In genomic region chr9:14841878-14842761, GRCm38 (mm10) we compare ENCODE assay signal across 8 mouse cellular contexts. TPM values are rescaled to one million over a fixed set of nuclear protein-coding genes. Genes with fewer than 3 reads are reported as not detected.
DNase-seq lines count a peak whose midpoint lies in the region; ATAC-seq and TF ChIP-seq lines count a peak whose summit lies in the region.

No protein-coding gene starts in this region.

- CTCF ChIA-PET in Patski (lab: Charles Lee) = no interaction called here

- no peaks in the 10 kb centered on the region for H3K27me3 ChIP-seq in heart, embryonic 10.5 days (ENCODE audit: insufficient read depth, poor library complexity, severe bottlenecking)
- no peaks in the 10 kb centered on the region for H3K27me3 ChIP-seq in Patski
- no peaks in the 10 kb centered on the region for H3K27me3 ChIP-seq in lung, embryonic 15.5 days

- peak; percentile 18 for DNase-seq in heart, adult 8-10 months (ENCODE audit: low spot score)
- no peak for DNase-seq in heart, embryonic 10.5 days (ENCODE audit: low spot score)
- peak; percentile 41 for DNase-seq in Patski (ENCODE audit: low read depth, low spot score)
- DNase-seq in gonadal fat pad, adult 2 months (ENCODE audit: low read depth) = peak; percentile 79
- no peak for DNase-seq in cerebellum, adult 18-20 months

- H3K9ac ChIP-seq in lung, embryonic 15.5 days = no peak overlapping the region

- TF ChIP-seq CTCF in Patski (IDR thresholded peaks at IDR 0.05) = no peak

- ATAC-seq in Patski = peak; percentile 51
- ATAC-seq in lung, embryonic 15.5 days (ENCODE audit: borderline replicate concordance, extremely low read depth, low FRiP score, low TSS enrichment) = peak; percentile 93
- no peak for ATAC-seq in CD4-positive, CD25-positive, alpha-beta regulatory T cell, adult 4 months
- no peak for ATAC-seq in erythroid progenitor cell, adult 5-6 weeks (replicated peaks; ENCODE audit: low FRiP score, poor library complexity, severe bottlenecking)

- no peak overlapping the region for H3K27ac ChIP-seq in heart, embryonic 10.5 days
- peak overlapping the region; percentile 56 for H3K27ac ChIP-seq in lung, embryonic 15.5 days

- 85% methylated on average over 10 of the region's 10 CpGs for WGBS in heart, embryonic 10.5 days
- WGBS in lung, embryonic 15.5 days = 71% methylated on average over 10 of the region's 10 CpGs

- POLR2A ChIA-PET in Patski (lab: Charles Lee) = no interaction called here

- H3K9me3 ChIP-seq in heart, embryonic 10.5 days = no peaks in the 10 kb centered on the region
- H3K9me3 ChIP-seq in lung, embryonic 15.5 days = no peaks in the 10 kb centered on the region

- H3K4me2 ChIP-seq in lung, embryonic 15.5 days = no peak overlapping the region

- no peak overlapping the region for H3K4me3 ChIP-seq in heart, embryonic 10.5 days
- no peak overlapping the region for H3K4me3 ChIP-seq in lung, embryonic 15.5 days

- H3K4me1 ChIP-seq in heart, embryonic 10.5 days = peaks cover 5% of the 10 kb centered on the region; the same call in 1 of the 2 replicates
- 0 out of 2 replicates have a peak, but pooled peaks cover 5% of the 10 kb centered on the region for H3K4me1 ChIP-seq in lung, embryonic 15.5 days

- in situ Hi-C loops in Patski (cut with MboI; ENCODE audit: low pct_unique_long_range_greater_than_20kb) = no loop called here

- H3K36me3 ChIP-seq in heart, embryonic 10.5 days = no peaks in the 10 kb centered on the region
- H3K36me3 ChIP-seq in lung, embryonic 15.5 days = no peaks in the 10 kb centered on the region

RNA-seq across cellular contexts. Expression of gene Gpr83, which starts 17.9 kb away (rescaled TPM):
- total RNA-seq in heart, adult 8-10 months (2022) = under 1 TPM in 1 of 4 experiments, not detected in 3; 0.09 TPM
- not detected in 2 replicates for polyA plus RNA-seq in heart, embryonic 10.5 days (2016; fragmentation: Nextera tagmentation; extraction: Ambion mirVana)
- not detected for polyA plus RNA-seq in Patski (2021)
- polyA plus RNA-seq in gonadal fat pad, adult 2 months (2012; rRNA removed) = 0.05 TPM in 1 of 2 replicates, not detected in the other
- polyA plus RNA-seq in lung, embryonic 15.5 days (2015; fragmentation: Nextera tagmentation; extraction: Ambion mirVana) = 0.16 and 0.91 TPM in 2 replicates
- 100 to 1,000 TPM; 158 to 164 TPM for polyA plus RNA-seq in CD4-positive, CD25-positive, alpha-beta regulatory T cell, adult 4 months (2017; shearing (Covaris generic))
- not detected in 2 replicates for total RNA-seq in erythroid progenitor cell, adult 5-6 weeks (2015; ENCODE audit: low replicate concordance)
- total RNA-seq in erythroid progenitor cell, adult 5-6 weeks (2017; ENCODE audit: low replicate concordance) = 0.64 TPM in 1 of 2 replicates, not detected in the other

RNA-seq across cellular contexts. Expression of gene Ankrd49, which starts 57.5 kb away (rescaled TPM):
- total RNA-seq in heart, adult 8-10 months (2022) = 1 to 10 TPM; 5.8 to 7.5 (median 7.2) TPM
- 32.1 and 39.3 TPM in 2 replicates for polyA plus RNA-seq in heart, embryonic 10.5 days (2016; fragmentation: Nextera tagmentation; extraction: Ambion mirVana)
- polyA plus RNA-seq in Patski (2021) = 13.5 TPM
- polyA plus RNA-seq in gonadal fat pad, adult 2 months (2012; rRNA removed) = 8.7 and 10.8 TPM in 2 replicates
- 36.1 and 38.0 TPM in 2 replicates for polyA plus RNA-seq in lung, embryonic 15.5 days (2015; fragmentation: Nextera tagmentation; extraction: Ambion mirVana)
- 10 to 100 TPM; 27.4 to 37.3 TPM for polyA plus RNA-seq in CD4-positive, CD25-positive, alpha-beta regulatory T cell, adult 4 months (2017; shearing (Covaris generic))
- total RNA-seq in erythroid progenitor cell, adult 5-6 weeks (2015; ENCODE audit: low replicate concordance) = 16.6 and 28.1 TPM in 2 replicates
- 12.5 and 23.3 TPM in 2 replicates for total RNA-seq in erythroid progenitor cell, adult 5-6 weeks (2017; ENCODE audit: low replicate concordance)

RNA-seq across cellular contexts. Expression of gene Mre11a, which starts 57.7 kb away (rescaled TPM):
- total RNA-seq in heart, adult 8-10 months (2022) = 10 to 100 TPM in 2 of 4 experiments, 1 to 10 TPM in 2; 8.0 to 18.2 (median 10.6) TPM
- polyA plus RNA-seq in heart, embryonic 10.5 days (2016; fragmentation: Nextera tagmentation; extraction: Ambion mirVana) = 25.5 and 27.5 TPM in 2 replicates
- polyA plus RNA-seq in Patski (2021) = 16.5 TPM
- 4.5 and 5.3 TPM in 2 replicates for polyA plus RNA-seq in gonadal fat pad, adult 2 months (2012; rRNA removed)
- polyA plus RNA-seq in lung, embryonic 15.5 days (2015; fragmentation: Nextera tagmentation; extraction: Ambion mirVana) = 28.0 and 28.7 TPM in 2 replicates
- 10 to 100 TPM; 24.0 to 25.6 TPM for polyA plus RNA-seq in CD4-positive, CD25-positive, alpha-beta regulatory T cell, adult 4 months (2017; shearing (Covaris generic))
- total RNA-seq in erythroid progenitor cell, adult 5-6 weeks (2015; ENCODE audit: low replicate concordance) = 10.9 and 20.5 TPM in 2 replicates
- total RNA-seq in erythroid progenitor cell, adult 5-6 weeks (2017; ENCODE audit: low replicate concordance) = 27.0 and 38.1 TPM in 2 replicates

Comparison
In these comparisons a context has a peak if more than half of its experiments do, and no peak if none do; other contexts are left out.
1. DNase-seq: peak in heart, adult 8-10 months (single experiment), Patski (single experiment) and gonadal fat pad, adult 2 months (single experiment); none in heart, embryonic 10.5 days (single experiment) and cerebellum, adult 18-20 months (0 of 2).
2. ATAC-seq: peak in Patski (single experiment) and lung, embryonic 15.5 days (single experiment); none in CD4-positive, CD25-positive, alpha-beta regulatory T cell, adult 4 months (single experiment) and erythroid progenitor cell, adult 5-6 weeks (single experiment).
3. RNA of gene Gpr83, which starts 17.9 kb away (polyA plus RNA-seq): 158 to 164 TPM in CD4-positive, CD25-positive, alpha-beta regulatory T cell, adult 4 months; 0.16 to 0.91 TPM in lung, embryonic 15.5 days, not detected in heart, embryonic 10.5 days, 0.05 TPM in gonadal fat pad, adult 2 months and not detected in Patski (single experiment); every median in the first group is over 10 times any median in the second.